Mouse (Mus musculus): ENCODE measurements around the gene Rnf144a. TPM values are rescaled to one million over a fixed set of nuclear protein-coding genes. Genes with fewer than 3 reads are reported as not detected.
"Not testable (repeated sequence)": the region's sequence is repeated elsewhere in the genome, so short reads cannot be mapped to it uniquely, and the experiment has no call there.

The Rnf144a gene
- polyA plus RNA-seq, 1 experiment = 13.8 TPM

- Histone ChIP-seq H3K27ac (ENCODE audit: control insufficient read depth, insufficient read depth, low read depth, low read length) (no peak overlapping the region), H3K27me3 (ENCODE audit: control insufficient read depth, insufficient read depth, low read length) (no peaks in the 10 kb centered on the region), H3K36me3 (ENCODE audit: control insufficient read depth, insufficient read depth, low read length) (no peaks in the 10 kb centered on the region), H3K4me3 (ENCODE audit: control insufficient read depth, low read depth, low read length) (no peak overlapping the region), H3K4me1 (ENCODE audit: control insufficient read depth, insufficient read depth, low read length) (no peaks in the 10 kb centered on the region)
- no peak for TF ChIP-seq CTCF (IDR thresholded peaks at IDR 0.05; ENCODE audit: control insufficient read depth, insufficient read depth, insufficient replicate concordance, low read depth, low read length)
- TF ChIP-seq POLR2A (IDR thresholded peaks at IDR 0.05; ENCODE audit: control insufficient read depth, low read depth, low read length) = no peak
These were observed 91.2 kb downstream of the Rnf144a start for GRCm38 (mm10) chr12:26323783-26324364.

- Histone ChIP-seq H3K27me3 (ENCODE audit: control insufficient read depth, insufficient read depth, low read length) (no peaks in the 10 kb centered on the region), H3K4me3 (ENCODE audit: control insufficient read depth, low read depth, low read length) (no peak overlapping the region), H3K27ac (ENCODE audit: control insufficient read depth, insufficient read depth, low read depth, low read length) (no peak overlapping the region), H3K4me1 (ENCODE audit: control insufficient read depth, insufficient read depth, low read length) (no peaks in the 10 kb centered on the region), H3K36me3 (ENCODE audit: control insufficient read depth, insufficient read depth, low read length) (no peaks in the 10 kb centered on the region)
- no peak for TF ChIP-seq POLR2A (IDR thresholded peaks at IDR 0.05; ENCODE audit: control insufficient read depth, low read depth, low read length)
- no peak for TF ChIP-seq CTCF (IDR thresholded peaks at IDR 0.05; ENCODE audit: control insufficient read depth, insufficient read depth, insufficient replicate concordance, low read depth, low read length)
These were observed 98.8 kb downstream of the Rnf144a start for GRCm38 (mm10) chr12:26316261-26316660.

- no peaks in the 10 kb centered on the region for H3K36me3 ChIP-seq (ENCODE audit: control insufficient read depth, insufficient read depth, low read length)
- no peak for TF ChIP-seq POLR2A (IDR thresholded peaks at IDR 0.05; ENCODE audit: control insufficient read depth, low read depth, low read length)
- peak; percentile 70; the same call in 1 of the 2 replicates for TF ChIP-seq CTCF (IDR thresholded peaks at IDR 0.05; ENCODE audit: control insufficient read depth, insufficient read depth, insufficient replicate concordance, low read depth, low read length)
These were observed 100.1 kb downstream of the Rnf144a start for GRCm38 (mm10) chr12:26314959-26315358.

GRCm38 (mm10) chr12:26311548-26311947 is 103.5 kb downstream of the Rnf144a start:
- H3K36me3 ChIP-seq (ENCODE audit: control insufficient read depth, insufficient read depth, low read length) = no peaks in the 10 kb centered on the region

More at GRCm38 (mm10) chr12:26314959-26315358, 100.1 kb downstream of the Rnf144a start:
- Histone ChIP-seq H3K27me3 (ENCODE audit: control insufficient read depth, insufficient read depth, low read length) (no peaks in the 10 kb centered on the region), H3K27ac (ENCODE audit: control insufficient read depth, insufficient read depth, low read depth, low read length) (no peak overlapping the region), H3K4me3 (ENCODE audit: control insufficient read depth, low read depth, low read length) (no peak overlapping the region), H3K4me1 (ENCODE audit: control insufficient read depth, insufficient read depth, low read length) (no peaks in the 10 kb centered on the region)

GRCm38 (mm10) chr12:26310247-26310646 is 104.8 kb downstream of the Rnf144a start:
- Histone ChIP-seq H3K27me3 (ENCODE audit: control insufficient read depth, insufficient read depth, low read length) (no peaks in the 10 kb centered on the region), H3K4me3 (ENCODE audit: control insufficient read depth, low read depth, low read length) (no peak overlapping the region), H3K27ac (ENCODE audit: control insufficient read depth, insufficient read depth, low read depth, low read length) (no peak overlapping the region), H3K4me1 (ENCODE audit: control insufficient read depth, insufficient read depth, low read length) (no peaks in the 10 kb centered on the region), H3K36me3 (ENCODE audit: control insufficient read depth, insufficient read depth, low read length) (no peaks in the 10 kb centered on the region)
- TF ChIP-seq POLR2A (IDR thresholded peaks at IDR 0.05; ENCODE audit: control insufficient read depth, low read depth, low read length) (no peak), CTCF (IDR thresholded peaks at IDR 0.05; ENCODE audit: control insufficient read depth, insufficient read depth, insufficient replicate concordance, low read depth, low read length) (no peak)

More at GRCm38 (mm10) chr12:26311548-26311947, 103.5 kb downstream of the Rnf144a start:
- Histone ChIP-seq H3K27ac (ENCODE audit: control insufficient read depth, insufficient read depth, low read depth, low read length) (no peak overlapping the region), H3K4me3 (ENCODE audit: control insufficient read depth, low read depth, low read length) (no peak overlapping the region), H3K4me1 (ENCODE audit: control insufficient read depth, insufficient read depth, low read length) (no peaks in the 10 kb centered on the region), H3K27me3 (ENCODE audit: control insufficient read depth, insufficient read depth, low read length) (no peaks in the 10 kb centered on the region)
- TF ChIP-seq POLR2A (IDR thresholded peaks at IDR 0.05; ENCODE audit: control insufficient read depth, low read depth, low read length) (no peak), CTCF (IDR thresholded peaks at IDR 0.05; ENCODE audit: control insufficient read depth, insufficient read depth, insufficient replicate concordance, low read depth, low read length) (peak; percentile 19; the same call in 1 of the 2 replicates)

- no peak overlapping the region for H3K4me3 ChIP-seq (ENCODE audit: control insufficient read depth, low read depth, low read length)
- TF ChIP-seq CTCF (IDR thresholded peaks at IDR 0.05; ENCODE audit: control insufficient read depth, insufficient read depth, insufficient replicate concordance, low read depth, low read length) (no peak), POLR2A (IDR thresholded peaks at IDR 0.05; ENCODE audit: control insufficient read depth, low read depth, low read length) (no peak)
- H3K27ac ChIP-seq (ENCODE audit: control insufficient read depth, insufficient read depth, low read depth, low read length) = no peak overlapping the region
- H3K27me3 ChIP-seq (ENCODE audit: control insufficient read depth, insufficient read depth, low read length) = no peaks in the 10 kb centered on the region
- H3K36me3 ChIP-seq (ENCODE audit: control insufficient read depth, insufficient read depth, low read length) = no peaks in the 10 kb centered on the region
- no peaks in the 10 kb centered on the region for H3K4me1 ChIP-seq (ENCODE audit: control insufficient read depth, insufficient read depth, low read length)
These were observed 112.2 kb downstream of the Rnf144a start for GRCm38 (mm10) chr12:26302886-26303285.

- H3K27me3 ChIP-seq (ENCODE audit: control insufficient read depth, insufficient read depth, low read length) = no peaks in the 10 kb centered on the region
- no peak for TF ChIP-seq CTCF (IDR thresholded peaks at IDR 0.05; ENCODE audit: control insufficient read depth, insufficient read depth, insufficient replicate concordance, low read depth, low read length)
- no peak for TF ChIP-seq POLR2A (IDR thresholded peaks at IDR 0.05; ENCODE audit: control insufficient read depth, low read depth, low read length)
- H3K4me1 ChIP-seq (ENCODE audit: control insufficient read depth, insufficient read depth, low read length) = no peaks in the 10 kb centered on the region
- H3K4me3 ChIP-seq (ENCODE audit: control insufficient read depth, low read depth, low read length) = no peak overlapping the region
- H3K27ac ChIP-seq (ENCODE audit: control insufficient read depth, insufficient read depth, low read depth, low read length) = no peak overlapping the region
- H3K36me3 ChIP-seq (ENCODE audit: control insufficient read depth, insufficient read depth, low read length) = no peaks in the 10 kb centered on the region
These were observed 115.5 kb downstream of the Rnf144a start for GRCm38 (mm10) chr12:26299515-26300090.

GRCm38 (mm10) chr12:26295995-26296394 is 119.1 kb downstream of the Rnf144a start:
- not testable (repeated sequence) for H3K36me3 ChIP-seq (ENCODE audit: control insufficient read depth, insufficient read depth, low read length); H3K4me1 ChIP-seq (ENCODE audit: control insufficient read depth, insufficient read depth, low read length); H3K27me3 ChIP-seq (ENCODE audit: control insufficient read depth, insufficient read depth, low read length); H3K4me3 ChIP-seq (ENCODE audit: control insufficient read depth, low read depth, low read length); H3K27ac ChIP-seq (ENCODE audit: control insufficient read depth, insufficient read depth, low read depth, low read length)

All from testis, adult 2 months (tissue).